Mouse (Mus musculus) thymus, postnatal 0 days (tissue): Measurements from ENCODE around the gene Rhoh. TPM values are rescaled to one million over a fixed set of nuclear protein-coding genes. Genes with fewer than 3 reads are reported as not detected.

Source experiments
- DNase-seq: peaks from one replicate; pipeline ENCODE4 v3.0.0-alpha.2; 2015; ENCODE audit warnings: low spot score
- polyA plus RNA-seq: library from polyadenylated mRNA; unstranded; fragments of >200 nt; fragmentation: Nextera tagmentation; extraction: Ambion mirVana; gene quantifications from 2 replicates; pipeline ENCODE4 v1.2.1, GENCODE M21; 2015

The Rhoh gene
- polyA plus RNA-seq: 174 and 206 TPM in 2 replicates

DNA sequence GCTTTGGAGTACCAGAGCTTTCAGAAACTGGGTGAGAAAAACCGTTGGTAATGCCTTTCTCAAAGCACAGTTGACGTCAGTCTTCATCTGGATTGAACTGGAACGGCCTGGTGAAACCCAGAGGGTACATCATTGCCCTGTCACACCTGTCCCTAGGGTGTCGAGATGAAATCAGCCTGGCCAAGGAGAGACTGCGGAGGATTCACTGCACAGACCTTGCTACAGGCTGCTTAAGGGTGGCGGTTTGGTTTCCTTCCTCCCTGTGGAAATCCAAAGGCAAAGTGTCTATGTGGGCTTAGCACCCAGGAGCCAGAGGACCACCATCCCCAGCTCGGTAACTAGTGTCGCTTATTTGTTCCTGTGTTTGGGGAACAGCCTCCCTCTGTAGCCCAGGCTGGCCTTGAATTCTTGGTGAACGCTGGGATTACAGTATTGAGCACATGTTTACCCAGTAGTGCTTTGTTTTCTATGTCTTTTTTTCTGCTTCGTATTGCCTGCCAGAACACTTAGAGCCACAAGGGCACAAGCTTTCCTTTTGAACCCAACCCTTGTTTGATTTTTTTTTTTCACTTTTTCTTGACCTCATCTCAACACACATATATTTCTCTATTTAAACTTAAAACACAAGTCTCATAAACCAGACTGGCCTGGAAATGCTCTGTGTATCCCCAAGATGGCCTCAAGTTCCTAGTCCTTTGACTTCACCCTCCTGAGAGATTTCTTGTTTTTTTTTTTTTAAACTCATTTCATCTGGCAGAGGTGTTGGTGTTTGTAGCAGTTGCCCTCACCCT lies at the start of gene Rhoh:
TSS of gene Rhoh (plus strand) at position 60 of the 791 bp plus-strand sequence.
- peak; percentile 77 for DNase-seq

DNA sequence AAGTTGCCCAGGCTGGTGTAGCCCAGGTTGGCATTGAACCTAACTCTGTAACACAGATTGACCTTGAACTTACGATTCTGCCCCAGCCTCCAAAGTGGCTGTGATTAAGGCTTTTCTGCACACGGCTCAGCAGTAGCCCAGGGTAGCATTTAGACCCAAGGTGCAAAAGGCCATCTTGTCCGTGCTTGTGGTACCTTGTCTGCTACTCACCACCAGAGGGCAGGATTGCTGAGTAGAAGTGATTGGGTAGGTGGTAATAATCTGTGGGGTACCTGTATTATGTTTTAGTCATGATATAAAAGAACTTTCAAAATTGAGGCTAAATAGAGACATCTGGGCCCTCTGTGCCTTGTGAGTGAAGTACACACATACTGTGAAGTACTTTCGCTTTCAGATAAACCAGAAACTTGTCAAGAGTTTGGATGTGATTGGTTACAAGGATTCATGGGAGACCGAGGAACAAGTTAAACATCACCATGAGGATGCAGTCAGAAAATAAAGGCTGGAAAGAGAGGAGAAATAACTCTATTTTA lies 37.3 kb upstream of the Rhoh start:
- peak; percentile 82 for DNase-seq

DNA sequence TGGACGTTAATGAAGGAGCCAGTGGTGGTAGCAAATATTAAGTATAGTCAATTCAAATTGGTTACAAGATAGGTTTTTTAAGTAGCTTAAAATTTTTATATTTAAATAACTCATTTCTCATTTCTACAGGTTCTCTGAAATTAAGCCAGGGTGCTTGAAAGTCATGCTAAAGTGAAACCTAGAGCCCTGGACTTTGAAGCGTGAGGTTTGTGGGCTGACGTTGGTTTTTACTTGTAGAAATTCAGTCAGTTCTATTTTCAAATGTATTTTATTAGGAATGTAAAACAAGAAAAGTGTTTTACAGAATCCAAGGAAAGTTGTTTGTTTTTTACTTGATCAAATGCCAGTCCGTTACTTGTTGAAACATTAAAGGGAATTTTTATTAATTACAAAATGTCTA lies 34.5 kb upstream of the Rhoh start:
- no peak for DNase-seq

DNA sequence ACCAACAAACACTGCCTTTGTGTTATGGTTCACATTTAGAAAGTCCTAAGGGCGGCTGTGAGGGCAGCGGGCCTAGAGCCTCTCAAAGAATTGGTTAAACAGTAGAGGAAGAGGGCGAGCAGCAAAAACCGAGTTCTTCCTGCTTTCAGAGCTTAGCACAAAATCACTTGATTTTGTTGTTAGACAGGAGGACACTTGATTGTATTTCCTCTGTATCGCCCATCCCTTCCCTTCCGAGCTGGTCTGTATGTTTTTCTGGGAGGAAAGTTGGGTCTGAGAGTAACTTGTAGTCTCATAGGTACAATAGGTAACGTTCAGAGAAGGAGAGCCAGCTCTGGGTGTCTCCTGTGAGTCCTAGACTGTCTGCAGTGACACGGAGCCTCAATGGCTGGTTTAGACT lies 33.9 kb upstream of the Rhoh start:
- DNase-seq: no peak

DNA sequence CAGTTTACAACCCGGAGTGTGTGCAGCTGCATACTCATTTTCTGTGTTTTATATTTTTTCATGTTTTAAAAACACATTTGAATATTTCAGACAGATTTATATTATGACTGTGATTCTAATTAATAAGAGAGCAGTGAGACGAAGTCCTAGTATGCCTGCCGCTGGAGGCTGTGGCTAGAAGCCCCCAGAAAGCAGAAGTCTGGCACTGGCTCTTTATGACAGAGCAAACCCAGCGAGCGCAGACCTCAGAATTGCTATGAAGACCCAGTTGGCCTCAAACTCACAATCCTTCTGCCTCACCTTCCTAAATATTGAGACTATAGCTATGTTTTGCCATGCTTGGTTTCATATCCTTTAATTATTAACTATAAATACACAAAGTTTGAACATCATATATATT lies 32.8 kb upstream of the Rhoh start:
- DNase-seq: no peak

DNA sequence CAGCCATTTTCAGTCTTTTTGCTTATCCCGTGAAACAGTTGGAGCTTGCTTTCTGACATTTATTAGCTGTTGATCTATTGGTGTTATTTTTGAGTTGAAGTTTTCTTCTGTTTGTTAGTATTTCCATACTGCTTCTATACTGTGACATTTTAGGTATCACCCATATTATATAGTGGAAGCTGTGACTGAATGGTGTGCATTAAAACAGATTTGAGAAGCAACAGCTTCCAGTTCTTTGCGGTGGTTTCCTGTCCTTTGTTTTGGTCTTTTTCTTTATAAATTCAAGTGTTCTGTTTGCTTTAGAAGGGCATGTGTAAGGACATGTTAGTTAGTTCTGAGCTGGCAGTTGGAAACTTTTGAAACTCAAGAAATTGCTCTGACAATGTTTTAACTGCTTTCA lies 32.0 kb upstream of the Rhoh start:
- no peak for DNase-seq

DNA sequence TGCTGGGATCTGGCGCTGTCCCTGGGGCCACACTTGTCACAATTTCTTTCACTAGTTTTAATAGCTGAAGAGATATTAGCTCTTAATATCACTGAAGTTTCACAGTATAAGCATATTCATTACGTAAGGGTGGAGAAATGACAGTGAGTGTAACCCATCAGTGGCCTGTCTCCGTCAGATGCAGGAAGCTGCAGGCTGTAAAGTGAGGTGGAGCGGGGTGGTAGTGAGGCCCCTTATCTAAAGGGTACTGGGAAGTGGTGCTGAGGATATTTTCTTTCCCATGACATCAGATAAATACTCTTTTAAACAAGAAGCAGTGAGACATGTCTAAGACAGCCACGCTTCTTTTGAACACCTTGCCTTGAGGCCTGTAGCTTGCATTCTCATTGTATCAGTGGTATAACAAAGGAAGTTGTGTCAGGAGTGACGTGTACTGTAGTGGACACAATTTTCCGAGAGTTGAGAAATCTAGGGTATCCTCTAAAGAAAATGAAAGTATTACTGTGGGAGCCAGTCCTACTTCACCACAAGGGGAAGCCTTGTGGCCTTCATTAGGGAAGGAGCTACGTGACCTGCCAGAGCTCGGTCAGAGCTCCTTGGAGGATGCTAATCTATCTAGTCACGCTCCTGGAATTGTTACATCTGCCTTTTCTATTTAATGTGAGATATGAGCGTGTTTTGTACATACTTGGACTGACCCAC lies 28.9 kb upstream of the Rhoh start:
- DNase-seq: no peak

DNA sequence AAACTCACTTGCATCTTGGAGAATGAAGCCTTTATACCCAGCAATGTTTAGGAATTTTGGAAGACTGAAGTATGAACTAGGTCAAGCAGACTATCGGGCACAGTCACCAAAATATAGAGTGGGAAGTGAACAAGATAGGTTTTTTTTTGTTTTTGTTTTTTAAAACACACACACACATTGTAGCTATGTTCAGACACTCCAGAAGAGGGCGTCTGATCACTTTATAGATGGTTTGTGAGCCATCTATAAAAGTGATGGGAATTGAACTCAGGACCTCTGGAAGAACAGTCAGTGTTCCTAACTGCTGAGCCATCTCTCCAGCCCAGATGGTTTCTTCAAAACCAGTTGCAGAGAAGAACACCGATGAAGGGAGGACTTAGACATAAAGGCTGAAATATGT lies 27.9 kb upstream of the Rhoh start:
- no peak for DNase-seq

DNA sequence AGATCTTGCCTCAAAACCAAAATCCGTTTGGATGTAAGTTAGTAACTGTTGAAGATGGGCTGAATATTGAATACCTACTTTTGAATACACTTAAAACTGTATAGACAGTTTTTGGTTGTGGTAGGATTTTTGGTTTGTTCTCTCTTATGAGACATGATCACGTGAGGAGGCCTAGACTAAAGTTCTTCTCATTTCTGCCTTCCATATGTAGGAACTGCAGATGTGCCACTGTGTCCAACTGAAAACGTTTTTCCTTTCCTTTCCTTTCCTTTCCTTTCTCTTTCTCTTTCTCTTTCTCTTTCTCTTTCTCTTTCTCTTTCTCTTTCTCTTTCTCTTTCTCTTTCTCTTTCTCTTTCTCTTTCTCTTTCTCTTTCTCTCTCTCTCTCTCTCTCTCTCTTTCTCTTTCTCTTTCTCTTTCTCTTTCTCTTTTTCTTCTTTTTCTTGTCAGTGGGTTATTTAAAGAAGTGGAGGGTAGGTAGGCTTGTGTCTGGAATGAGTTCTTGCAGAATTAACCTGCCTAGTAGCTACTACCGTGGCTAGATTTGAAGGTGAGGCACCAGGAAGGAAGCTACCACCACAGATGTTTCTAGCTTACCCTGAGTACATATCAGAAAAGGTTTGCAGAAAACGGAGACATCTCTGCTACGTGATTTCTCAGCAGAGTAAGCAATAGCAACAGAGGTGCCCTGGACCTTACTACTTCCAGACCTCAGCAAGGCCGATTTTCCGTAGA lies 27.1 kb upstream of the Rhoh start:
- DNase-seq: no peak

DNA sequence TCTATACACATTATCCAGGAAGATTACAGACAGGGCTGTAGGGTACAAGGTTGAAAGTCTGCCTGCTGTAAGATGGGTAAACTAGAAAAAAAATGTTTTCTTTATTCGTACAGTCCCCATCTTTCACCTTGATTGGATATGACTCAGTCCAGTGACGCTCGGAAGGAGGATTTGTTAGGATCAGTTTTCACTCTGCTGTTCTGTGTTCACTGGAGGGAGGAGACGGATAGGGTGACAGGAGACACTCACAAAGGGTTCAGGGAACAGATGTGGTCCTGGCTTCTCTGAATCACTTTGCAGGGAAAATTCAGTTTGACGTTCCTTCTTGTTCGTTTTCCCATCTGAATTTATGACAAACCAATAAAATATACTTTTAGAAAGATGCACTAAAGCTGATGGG lies 23.0 kb upstream of the Rhoh start:
- DNase-seq: no peak

DNA sequence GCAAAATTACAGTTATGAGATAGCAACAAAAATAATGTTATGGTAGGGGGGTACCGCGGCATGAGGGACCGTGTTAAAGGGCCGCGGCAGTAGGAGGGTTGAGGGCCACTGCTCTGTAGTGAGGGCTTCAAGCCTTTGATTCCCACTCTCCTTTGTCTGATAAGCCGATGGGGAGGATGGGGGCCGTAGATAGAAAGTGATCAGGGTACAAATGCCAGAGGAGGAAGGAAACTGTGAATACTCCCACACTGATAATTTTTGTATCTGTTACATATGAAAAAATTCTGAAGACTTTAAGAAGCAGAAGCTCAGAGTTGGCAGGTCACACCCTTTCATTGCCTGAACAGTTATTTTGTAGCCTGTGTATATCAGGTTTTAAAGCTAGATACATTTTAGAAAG lies 18.1 kb upstream of the Rhoh start:
- no peak for DNase-seq

DNA sequence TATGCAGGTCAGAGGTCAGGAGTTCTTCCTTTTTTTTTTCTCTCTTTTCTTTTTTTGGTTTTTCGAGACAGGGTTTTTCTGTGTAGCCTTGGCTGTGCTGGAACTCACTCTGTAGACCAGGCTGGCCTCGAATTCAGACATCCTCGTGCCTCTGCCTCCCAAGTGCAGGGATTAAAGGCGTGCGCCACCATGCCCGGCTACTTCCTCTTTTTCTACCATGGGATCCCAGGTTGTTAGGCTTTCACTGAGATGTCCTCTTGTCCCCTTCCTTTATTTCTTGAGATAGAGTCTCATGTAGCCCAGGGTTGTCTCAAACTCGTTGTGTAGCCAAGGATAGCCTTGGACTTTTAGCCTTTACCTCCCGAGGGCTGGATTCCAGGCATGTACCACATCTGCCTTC lies 14.5 kb upstream of the Rhoh start:
- DNase-seq: no peak

DNA sequence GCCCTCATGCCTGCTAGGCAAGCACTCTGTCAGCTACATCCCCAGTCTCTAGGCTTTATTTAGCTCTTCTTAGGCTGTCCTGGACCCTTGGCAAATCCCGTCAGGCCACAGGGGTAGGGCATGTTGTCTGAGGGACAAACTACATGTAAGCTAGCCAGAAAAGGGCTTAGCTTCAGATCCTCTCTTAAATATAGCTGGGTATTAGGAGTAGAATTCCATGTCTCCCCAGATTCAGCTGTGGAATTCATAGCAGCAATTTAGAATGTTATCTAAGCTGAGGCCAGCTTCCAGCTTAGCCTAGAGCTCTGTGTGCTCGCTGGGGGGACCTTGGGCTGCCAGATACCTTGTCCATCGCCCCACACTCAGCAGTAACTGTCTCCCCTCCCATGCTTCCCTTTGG lies 14.1 kb upstream of the Rhoh start:
- no peak for DNase-seq

DNA sequence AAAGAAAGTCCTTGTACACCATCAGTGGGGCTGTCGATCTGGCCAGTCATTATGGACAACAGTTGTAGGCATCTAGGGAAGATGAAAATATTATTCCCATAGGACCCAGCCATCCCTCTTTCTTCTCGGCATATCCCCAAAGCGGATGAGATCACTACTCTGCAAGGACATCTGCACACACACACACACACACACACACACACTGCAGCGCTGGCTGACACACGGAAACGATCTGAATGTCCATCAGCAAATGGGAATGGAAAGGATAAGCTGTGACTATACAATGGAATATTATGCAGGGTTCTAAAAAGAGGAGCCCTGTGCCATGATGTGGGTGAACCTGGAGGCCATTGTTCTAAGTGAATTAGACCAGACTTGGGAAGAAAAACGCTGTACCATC lies 13.4 kb upstream of the Rhoh start:
- DNase-seq: no peak

DNA sequence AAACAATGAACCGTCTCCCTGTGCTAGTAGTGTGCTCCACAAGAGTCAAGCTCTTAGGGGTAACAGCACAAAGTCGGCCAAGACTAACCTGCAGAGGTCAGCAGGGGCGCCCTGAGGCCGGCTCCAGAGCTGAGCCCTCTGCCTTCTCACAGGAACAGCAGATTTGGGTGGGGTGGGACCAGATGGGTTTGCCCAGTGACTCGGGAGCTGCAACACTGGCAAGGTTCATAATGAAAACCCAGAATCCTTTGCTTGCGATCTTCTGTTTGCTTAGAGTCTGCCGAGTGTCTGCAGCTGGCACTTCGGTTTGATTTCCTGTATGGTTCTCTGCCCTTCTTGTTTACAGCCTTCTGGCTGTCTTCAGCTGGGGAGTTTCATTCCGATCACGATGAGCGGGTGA lies 10.2 kb upstream of the Rhoh start:
- DNase-seq: peak; percentile 88

DNA sequence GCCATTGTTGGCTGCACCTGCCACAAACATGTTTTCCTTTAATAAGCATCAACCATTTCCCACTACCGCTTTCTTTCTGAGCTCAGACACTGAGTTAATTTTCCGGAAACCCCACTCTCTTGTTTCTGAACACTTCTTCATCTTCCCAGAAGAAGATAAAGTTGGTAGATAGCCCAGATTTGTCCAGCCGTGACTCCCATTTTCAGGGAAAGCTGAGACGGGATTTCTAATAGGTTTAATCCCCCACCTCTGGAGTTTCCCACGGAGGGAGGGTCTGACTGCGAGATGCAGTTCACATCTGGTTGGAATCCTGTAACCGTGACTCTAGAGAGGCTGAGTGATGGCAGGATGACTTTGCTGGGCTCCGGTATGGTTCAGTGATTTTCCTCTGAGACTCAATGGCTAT lies 6.2 kb upstream of the Rhoh start:
- no peak for DNase-seq

DNA sequence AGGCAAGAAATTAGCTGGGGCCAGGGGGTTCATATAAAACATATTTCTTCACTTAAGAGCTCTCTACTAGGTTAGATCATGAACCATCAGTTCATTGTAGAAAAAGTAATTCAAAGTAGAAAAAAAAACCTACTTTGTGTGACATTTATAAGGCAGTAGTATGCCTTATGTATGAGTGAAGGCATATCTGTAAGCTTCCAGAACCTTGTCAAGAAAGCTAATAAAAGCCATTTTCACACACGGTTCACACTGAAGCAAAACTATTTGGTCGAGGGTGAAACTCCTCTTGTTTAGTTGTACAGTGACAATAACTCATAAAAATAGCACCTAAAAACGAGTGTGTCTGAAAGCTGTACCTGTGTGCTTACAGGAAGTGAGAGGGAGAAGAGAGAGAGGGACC lies 5.4 kb upstream of the Rhoh start:
- DNase-seq: peak; percentile 36

DNA sequence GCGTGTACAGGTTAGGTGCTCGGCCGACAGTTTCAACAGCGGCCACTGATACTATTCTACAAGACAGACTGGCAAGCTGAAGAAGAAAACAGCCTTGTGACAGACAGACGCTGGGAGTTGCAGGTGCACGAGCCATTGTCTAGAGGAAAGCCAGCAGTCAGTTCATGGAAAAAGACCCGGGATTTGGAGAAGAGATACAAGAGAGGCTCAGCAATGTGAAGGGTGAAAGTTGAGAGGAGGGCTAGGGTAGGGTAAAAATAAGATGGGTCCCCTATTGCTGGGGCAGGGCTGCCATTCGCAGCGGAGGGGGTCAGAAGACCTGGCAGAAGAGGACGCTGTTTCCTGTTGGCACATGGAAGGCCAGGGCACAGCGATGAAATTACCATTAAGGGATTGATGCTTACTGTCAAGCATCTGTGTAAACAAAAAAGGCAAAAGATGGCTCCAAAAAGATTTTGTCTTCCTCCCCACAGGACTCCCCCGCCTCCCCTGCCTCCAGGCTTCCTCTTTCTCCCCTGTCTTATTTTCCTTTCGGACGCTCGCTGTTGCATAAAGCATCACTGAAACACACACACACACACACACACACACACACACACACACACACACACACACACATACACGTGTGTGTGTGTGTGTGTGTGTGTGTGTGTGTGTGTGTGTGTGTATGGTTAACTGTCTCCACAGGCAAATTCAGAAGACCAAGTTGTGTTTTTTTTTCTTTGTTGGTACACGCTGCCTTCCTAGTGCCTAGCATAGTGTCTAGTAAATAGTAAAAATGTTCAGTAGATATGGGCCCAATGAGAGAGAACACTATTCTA lies 4.2 kb upstream of the Rhoh start:
- peak; percentile 52 for DNase-seq

DNA sequence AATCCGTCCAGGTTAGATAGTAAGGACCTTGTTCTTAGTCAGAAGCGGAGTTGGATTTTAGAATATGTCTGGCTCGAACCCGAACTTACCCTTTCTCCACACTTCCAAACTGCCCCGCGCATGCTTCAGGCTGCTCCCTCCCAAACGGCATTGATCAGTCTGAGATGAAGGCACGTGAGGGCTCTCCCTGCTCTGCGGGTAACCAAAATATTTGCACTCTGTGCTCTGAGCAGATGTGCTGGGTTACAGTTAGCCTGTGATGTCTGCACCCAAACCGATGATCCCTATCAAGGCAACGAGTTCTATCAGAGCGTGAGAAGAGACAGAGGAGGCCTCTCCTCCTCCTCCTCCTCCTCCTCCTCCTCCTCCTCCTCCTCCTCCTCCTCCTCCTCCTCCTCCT lies 3.1 kb upstream of the Rhoh start:
- DNase-seq: peak; percentile 85

DNA sequence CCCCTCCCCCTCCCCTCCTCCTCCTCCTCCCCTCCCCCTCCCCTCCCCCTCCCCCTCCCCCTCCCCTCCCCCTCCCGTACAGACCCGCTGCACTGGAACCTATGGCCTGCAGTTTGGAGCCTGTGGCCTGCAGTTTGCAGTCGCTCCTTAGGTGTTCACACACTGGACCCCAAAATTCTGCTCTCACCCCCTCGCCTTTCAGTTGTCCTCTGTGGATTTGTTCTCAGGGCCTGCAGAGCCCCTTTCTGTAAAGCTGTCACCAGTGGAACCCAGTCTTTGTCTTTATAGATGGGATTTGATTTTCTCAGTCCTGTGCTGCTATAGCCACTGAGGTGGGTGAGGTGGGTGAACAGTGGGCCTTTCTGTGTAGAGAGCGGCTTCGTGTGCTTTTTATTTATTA lies 2.7 kb upstream of the Rhoh start:
- DNase-seq: peak; percentile 51

DNA sequence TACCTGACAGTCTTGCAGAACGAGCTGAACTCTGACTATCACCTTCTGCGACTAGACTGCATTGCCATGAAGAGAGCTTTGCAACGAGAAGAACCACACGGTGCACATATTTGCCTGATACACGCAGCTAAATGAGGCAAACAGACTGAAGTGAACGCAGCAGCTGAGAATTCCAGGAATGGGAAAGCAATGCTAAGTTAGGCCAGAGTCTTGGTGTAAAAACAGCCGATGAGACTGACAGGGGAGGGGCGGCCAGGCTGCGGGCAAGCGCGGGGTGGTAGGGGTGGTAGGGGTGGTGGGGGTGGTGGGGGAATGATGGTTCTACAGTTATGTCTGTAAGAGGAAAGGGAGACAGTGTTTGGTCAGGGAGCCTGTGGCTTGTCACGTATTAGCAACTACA lies 2.1 kb upstream of the Rhoh start:
- peak; percentile 41 for DNase-seq
